Mouse (Mus musculus) forebrain, embryonic 10.5 days (tissue): ENCODE measurements around the gene Wrap53. TPM values are rescaled to one million over a fixed set of nuclear protein-coding genes. Genes with fewer than 3 reads are reported as not detected.

Source experiments
- DNase-seq: peaks from one replicate; pipeline ENCODE4 v3.0.0-alpha.2; 2017; ENCODE audit warnings: low spot score; ENCODE audit errors: extremely low spot score
- H3K27ac ChIP-seq: fragments of 300-500 bp; sonication (generic); 2 replicates; pipeline ENCODE4 v1.5.1; 2016; ENCODE audit warnings: mild to moderate bottlenecking
- H3K27me3 ChIP-seq: fragments of 300-500 bp; sonication (generic); 2 replicates; pipeline ENCODE4 v1.6.1; 2016; ENCODE audit warnings: mild to moderate bottlenecking; ENCODE audit not compliant: poor library complexity, severe bottlenecking
- H3K36me3 ChIP-seq: fragments of 300-500 bp; sonication (generic); replicated peaks from 2 replicates; pipeline ENCODE4 v1.6.1; 2016; ENCODE audit warnings: mild to moderate bottlenecking, moderate library complexity
- H3K4me1 ChIP-seq: fragments of 300-500 bp; sonication (generic); 2 replicates; pipeline ENCODE4 v1.6.1; 2016
- H3K4me3 ChIP-seq: fragments of 300-500 bp; sonication (generic); 2 replicates; pipeline ENCODE4 v1.5.1; 2016; ENCODE audit warnings: mild to moderate bottlenecking, moderate library complexity
- H3K9me3 ChIP-seq: fragments of 300-500 bp; sonication (generic); 2 replicates; pipeline ENCODE4 v1.6.1; 2016; ENCODE audit warnings: mild to moderate bottlenecking, moderate library complexity
- WGBS: fragments of 180-500 bp; shearing (Covaris S2); methylation state at CpG from one replicate; pipeline ENCODE4 v1.1.7; 2016; 5-methylcytosine and 5-hydroxymethylcytosine counted together
- polyA plus RNA-seq: library from polyadenylated mRNA; unstranded; fragments of >200 nt; fragmentation: Nextera tagmentation; extraction: Ambion mirVana; gene quantifications from 2 replicates; pipeline ENCODE4 v1.2.1, GENCODE M21; 2016

Wrap53 gene
- polyA plus RNA-seq, 1 experiment from 2014 or later, result 51.1 TPM

DNA sequence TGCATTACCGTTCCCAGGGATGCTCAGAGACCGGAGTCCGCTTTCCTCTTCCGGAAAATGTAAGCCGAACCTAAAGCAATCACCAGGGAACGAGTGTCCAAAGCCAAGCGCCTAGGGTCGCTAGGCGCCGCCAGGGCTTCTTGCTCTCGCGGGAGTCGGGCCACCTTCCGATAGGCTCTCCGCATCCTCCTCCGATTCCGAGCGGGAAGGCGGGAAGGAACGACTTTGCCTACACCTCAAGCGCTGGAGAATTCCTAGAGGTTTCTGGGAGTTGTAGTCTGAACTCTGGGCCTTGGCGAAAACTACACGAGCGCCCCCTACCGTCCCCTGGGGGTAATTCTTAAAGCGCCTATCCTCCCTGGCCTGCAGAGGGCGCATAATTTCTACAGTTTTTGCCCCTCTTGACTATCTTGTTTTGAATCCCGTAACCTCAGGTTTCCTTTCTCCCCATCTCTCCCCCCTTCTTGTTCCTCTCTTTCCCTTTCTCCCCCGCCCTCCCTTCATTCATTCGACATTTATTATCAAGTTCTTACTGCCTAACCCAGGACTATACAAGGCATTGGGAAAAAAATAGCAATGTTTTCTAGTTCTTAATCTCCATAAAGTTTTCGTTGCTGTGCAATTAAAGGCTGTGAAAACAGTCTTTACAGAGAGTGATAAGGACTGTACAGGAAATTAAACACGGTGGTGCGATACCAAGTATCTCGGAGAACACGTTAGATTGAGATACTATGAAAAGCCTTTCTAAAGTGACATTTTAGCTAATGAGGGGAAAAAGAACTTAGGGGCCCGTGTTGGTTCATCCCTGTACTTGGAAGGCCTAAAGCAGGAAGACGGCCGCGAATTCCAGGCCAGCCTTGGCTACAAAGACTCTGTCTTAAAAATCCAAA lies 682 bp downstream of the Wrap53 start:
- peak overlapping the region; percentile 94 for H3K27ac ChIP-seq
- peaks cover 63% of the 10 kb centered on the region for H3K4me1 ChIP-seq
- peaks cover 52% of the 10 kb centered on the region for H3K36me3 ChIP-seq
- 3% methylated on average over 39 of the region's 39 CpGs for WGBS
- H3K9me3 ChIP-seq, result no peaks in the 10 kb centered on the region
- H3K4me3 ChIP-seq, result peak overlapping the region; percentile 89
- DNase-seq, result peak; percentile 98
- no peaks in the 10 kb centered on the region for H3K27me3 ChIP-seq

DNA sequence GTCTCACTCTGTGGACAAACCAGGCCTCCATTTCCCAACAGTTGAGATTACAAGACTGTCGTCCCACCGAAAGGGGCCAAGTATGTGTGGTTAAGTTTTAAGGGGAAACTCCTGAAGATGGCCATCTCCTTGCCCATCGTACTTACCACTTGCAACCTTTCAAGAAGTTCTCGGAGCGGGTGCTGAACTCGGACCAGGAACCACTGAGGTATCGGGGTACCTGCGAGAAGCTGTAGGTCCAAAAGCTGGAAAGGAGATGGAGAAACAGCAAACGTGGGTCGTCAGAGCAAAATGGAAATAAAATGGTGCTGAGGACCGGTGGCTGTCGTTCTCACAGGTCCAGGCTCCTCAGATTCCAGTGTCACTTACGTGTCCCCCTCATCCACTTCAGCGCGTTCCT lies 1.8 kb downstream of the Wrap53 start:
- peaks cover 58% of the 10 kb centered on the region for H3K4me1 ChIP-seq
- WGBS, result 15% methylated on average over 15 of the region's 15 CpGs
- H3K36me3 ChIP-seq, result peaks cover 52% of the 10 kb centered on the region
- no peak for DNase-seq
- H3K4me3 ChIP-seq, result peak overlapping the region; percentile 89
- H3K9me3 ChIP-seq, result no peaks in the 10 kb centered on the region
- peak overlapping the region; percentile 94 for H3K27ac ChIP-seq
- H3K27me3 ChIP-seq, result no peaks in the 10 kb centered on the region

DNA sequence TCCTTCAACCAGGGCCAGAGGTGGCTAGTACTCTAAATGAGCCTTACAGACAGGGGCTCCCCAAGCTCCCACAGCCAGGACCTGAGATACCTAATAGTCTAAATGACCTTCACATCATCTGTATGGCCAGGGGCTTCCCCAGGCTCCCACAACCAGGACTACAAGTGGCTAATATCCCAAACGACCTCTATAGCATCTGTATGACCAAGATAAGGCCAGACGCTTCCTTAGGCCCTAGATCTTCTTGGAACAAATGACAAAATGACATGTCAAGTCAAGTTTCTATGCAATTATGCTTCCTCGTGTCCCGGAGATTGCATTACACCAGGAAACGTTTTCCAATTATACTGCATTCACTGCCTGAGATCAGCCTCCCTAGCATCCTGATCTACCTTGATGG lies 3.7 kb downstream of the Wrap53 start:
- Histone ChIP-seq H3K27me3 (no peaks in the 10 kb centered on the region), H3K4me1 (peaks cover 43% of the 10 kb centered on the region), H3K36me3 (peaks cover 64% of the 10 kb centered on the region), H3K9me3 (no peaks in the 10 kb centered on the region), H3K27ac (no peak overlapping the region), H3K4me3 (0 out of 2 replicates have a peak overlapping the region, but pooled peaks have one; percentile 89)
- 83% methylated on average over 5 of the region's 5 CpGs for WGBS
- no peak for DNase-seq

DNA sequence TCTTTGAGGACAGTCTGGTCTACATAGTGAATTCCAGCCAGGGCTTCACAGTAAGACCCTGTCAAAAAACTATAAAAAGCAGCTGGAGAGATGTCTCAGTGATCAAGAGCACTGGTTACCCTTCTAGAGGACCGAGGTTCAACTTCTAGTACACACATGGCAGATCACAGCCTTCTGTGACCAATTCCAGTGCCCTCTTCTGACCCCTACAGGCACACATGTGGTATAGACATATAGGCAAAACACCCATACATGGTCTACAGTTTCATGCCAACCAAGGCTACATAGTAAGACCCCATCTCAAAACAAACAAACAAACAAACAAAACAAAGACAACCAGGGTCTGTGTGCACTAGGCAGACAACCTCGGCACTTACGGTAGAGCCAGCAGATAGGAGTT lies 4.8 kb downstream of the Wrap53 start:
- WGBS, result 74% methylated on average over 3 of the region's 3 CpGs
- no peak for DNase-seq

DNA sequence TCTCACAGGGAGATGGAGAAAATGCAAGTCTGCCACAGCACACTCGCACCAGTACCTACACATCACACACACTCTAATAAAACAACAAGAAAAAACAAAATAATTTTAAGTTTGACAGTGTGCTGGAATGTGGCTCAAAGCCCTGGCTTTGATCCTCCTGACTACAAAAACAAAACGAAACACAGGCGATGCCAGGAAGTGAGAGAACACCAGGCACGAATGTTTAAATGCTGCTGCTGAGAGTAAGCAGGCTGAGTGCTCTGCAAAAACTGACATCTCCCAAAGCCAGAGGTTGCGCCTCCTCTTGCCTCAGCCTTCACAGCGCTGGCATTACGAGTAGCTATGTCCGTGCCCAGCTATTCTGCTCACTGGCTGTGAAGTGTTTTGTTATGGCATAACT lies 14.9 kb downstream of the Wrap53 start:
- no peak overlapping the region for H3K4me3 ChIP-seq
- peaks cover 91% of the 10 kb centered on the region for H3K36me3 ChIP-seq
- peaks cover 60% of the 10 kb centered on the region for H3K4me1 ChIP-seq
- 83% methylated on average over 8 of the region's 8 CpGs for WGBS
- H3K9me3 ChIP-seq, result no peaks in the 10 kb centered on the region; the same call in 1 of the 2 replicates
- peaks cover 27% of the 10 kb centered on the region for H3K27me3 ChIP-seq
- DNase-seq, result no peak
- H3K27ac ChIP-seq, result no peak overlapping the region

More for the DNA sequence above, 4.8 kb downstream of the Wrap53 start:
- peaks cover 75% of the 10 kb centered on the region for H3K36me3 ChIP-seq
- no peak overlapping the region for H3K4me3 ChIP-seq
- H3K27ac ChIP-seq, result no peak overlapping the region
- no peaks in the 10 kb centered on the region for H3K9me3 ChIP-seq
- no peaks in the 10 kb centered on the region for H3K27me3 ChIP-seq
- peaks cover 43% of the 10 kb centered on the region for H3K4me1 ChIP-seq

DNA sequence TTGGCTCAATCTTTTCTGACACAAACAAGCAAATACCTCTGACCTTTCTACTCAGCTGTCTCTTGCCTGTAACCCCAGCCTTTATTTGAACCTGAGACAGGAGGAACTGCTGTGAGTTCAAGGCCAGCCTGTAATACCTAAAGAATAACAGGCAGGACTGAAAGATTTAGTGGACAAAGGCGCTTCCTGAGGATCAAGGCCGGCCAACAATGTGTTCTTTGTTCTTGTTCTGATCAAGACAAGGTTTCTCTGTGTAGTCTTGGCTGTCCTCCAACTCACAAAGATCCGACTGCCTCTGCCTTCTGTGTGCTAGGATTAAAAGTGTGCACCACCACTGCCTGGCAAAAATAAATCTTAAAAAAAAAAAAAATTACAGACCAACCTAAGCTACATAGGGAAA lies 15.7 kb downstream of the Wrap53 start:
- H3K27ac ChIP-seq, result peak overlapping the region; percentile 68
- no peak for DNase-seq
- H3K27me3 ChIP-seq, result peaks cover 27% of the 10 kb centered on the region
- 56% methylated on average over 3 of the region's 3 CpGs for WGBS
- H3K36me3 ChIP-seq, result peaks cover 84% of the 10 kb centered on the region
- H3K4me1 ChIP-seq, result peaks cover 67% of the 10 kb centered on the region
- no peaks in the 10 kb centered on the region; the same call in 1 of the 2 replicates for H3K9me3 ChIP-seq
- H3K4me3 ChIP-seq, result no peak overlapping the region

DNA sequence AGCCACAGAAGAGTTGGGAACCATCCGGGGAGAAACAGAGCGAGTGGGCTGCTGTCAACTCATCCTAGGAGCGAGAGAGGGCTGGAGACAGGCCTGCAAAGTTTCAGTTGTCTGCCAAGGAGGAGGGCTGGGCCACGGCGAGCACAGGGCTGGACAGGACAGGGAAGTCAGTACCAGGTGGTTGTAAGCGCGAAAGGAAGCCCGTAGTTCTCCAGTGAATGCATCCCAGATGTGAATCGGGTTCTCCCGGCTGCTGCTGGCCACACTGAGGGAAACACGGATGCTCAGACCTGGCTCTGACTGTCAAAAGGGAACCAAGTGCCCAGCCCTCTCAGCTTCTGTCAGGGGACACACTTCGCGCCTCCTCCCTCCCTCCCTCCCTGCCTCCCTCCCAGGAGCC lies 16.7 kb downstream of the Wrap53 start:
- Histone ChIP-seq H3K4me3 (no peak overlapping the region), H3K9me3 (no peaks in the 10 kb centered on the region; the same call in 1 of the 2 replicates), H3K4me1 (peaks cover 78% of the 10 kb centered on the region), H3K27ac (peak overlapping the region; percentile 68), H3K36me3 (peaks cover 75% of the 10 kb centered on the region), H3K27me3 (peaks cover 35% of the 10 kb centered on the region)
- 79% methylated on average over 13 of the region's 13 CpGs for WGBS
- DNase-seq, result no peak

DNA sequence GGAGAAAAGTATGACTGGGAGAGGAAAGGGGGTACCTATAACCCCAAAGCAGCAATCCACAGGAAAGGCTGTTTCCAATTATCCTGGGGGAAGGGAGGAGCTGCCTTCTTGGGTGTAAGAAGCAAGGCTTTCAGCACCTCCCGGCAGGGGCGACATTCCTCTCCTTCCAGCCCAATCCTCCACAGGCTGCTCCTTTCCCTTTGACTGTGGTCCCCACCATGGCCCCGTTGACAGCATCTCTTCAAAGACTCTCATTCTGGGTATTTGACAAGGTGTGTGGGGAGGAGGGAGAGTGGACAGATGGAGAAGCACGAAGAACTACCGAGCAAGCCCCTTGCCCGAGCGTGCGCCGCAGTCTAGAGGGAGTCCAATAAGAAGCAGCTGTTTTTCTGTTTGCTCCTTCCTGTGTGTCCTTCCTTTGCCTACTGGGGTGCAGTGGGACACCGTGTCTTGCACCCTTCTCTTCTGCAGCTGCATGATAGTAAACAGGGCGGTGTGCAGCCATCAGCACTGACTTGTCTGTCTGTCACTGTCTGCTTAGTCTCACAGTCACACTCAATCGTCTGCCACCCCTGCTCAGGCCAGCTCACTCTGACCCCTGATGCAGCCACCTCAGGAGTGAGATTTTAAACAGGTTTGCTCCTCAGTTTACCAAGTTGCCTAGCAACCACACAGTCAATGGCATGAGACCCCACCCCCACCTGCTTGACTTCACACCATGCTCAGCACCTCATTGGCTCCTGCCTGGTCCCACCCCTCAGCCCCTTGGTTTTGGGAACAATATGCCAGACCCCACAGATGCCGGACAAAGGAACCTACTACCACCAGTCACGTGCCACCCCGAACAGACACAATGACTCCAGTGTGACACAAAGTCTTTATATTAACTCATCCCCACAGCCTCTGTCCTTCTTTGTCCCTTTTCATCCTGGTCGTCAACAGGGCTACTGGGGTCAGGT lies 18.9 kb downstream of the Wrap53 start:
- H3K27ac ChIP-seq, result peak overlapping the region; percentile 95
- H3K9me3 ChIP-seq, result no peaks in the 10 kb centered on the region; the same call in 1 of the 2 replicates
- peaks cover 61% of the 10 kb centered on the region for H3K36me3 ChIP-seq
- peaks cover 56% of the 10 kb centered on the region for H3K27me3 ChIP-seq
- WGBS, result 16% methylated on average over 16 of the region's 16 CpGs
- DNase-seq, result peak; percentile 72
- peaks cover 96% of the 10 kb centered on the region for H3K4me1 ChIP-seq
- peak overlapping the region; percentile 84 for H3K4me3 ChIP-seq

DNA sequence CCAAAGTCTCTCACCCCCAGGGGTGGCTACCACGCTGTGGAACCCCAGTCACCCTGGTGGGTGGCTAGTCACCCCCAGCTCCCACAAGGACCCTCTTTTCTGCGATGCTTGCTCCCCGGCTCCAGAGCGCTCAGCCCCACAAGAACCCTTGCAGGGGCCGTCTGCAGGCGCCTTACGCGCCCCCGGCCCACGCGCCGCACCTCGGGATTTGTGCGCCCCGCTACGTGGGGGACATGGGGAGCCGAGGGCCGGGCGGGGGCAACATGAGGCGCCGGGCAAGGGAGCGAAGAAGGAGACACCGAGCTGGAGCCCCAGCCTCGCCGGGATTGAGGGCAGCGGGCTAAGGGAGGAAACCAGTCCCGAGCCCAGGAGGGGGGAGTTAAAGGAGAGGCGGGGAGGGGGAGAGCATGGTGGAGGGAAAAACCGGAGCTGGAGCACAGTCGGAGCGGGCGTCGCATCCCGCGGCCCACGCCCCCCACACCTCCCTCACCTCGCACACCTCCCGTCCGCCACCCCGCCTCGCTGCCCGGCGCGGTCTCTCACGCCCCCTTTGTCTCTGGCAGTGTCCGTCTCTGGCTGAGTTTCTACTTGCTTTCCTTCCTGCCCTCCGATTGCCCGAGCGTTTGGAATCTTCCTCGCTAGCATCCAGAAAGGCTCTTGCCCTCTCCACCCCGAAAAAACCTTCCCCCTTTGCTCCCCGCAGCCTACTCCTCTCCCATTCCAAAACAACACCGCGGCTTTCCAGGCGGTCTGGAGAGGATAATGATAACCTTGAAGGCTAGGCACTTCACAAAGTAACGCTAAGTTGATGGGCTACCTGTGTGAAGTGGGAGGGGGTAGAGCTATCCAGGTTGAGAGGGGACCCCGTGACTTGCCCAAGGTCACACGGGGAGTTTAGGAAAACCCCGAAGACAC lies 19.9 kb downstream of the Wrap53 start, which contains the start of gene Efnb3:
Gene Efnb3, minus strand, starts transcription at position 355 of the 915 bp plus-strand sequence.
- peaks cover 62% of the 10 kb centered on the region for H3K27me3 ChIP-seq
- 1% methylated on average over 57 of the region's 59 CpGs for WGBS
- H3K9me3 ChIP-seq, result no peaks in the 10 kb centered on the region; the same call in 1 of the 2 replicates
- peaks cover 61% of the 10 kb centered on the region for H3K36me3 ChIP-seq
- peak; percentile 79 for DNase-seq
- H3K4me3 ChIP-seq, result peak within 1 kb of the TSS; percentile 84
- H3K27ac ChIP-seq, result peak within 1 kb of the TSS; percentile 95
- peaks cover 99% of the 10 kb centered on the region for H3K4me1 ChIP-seq

DNA sequence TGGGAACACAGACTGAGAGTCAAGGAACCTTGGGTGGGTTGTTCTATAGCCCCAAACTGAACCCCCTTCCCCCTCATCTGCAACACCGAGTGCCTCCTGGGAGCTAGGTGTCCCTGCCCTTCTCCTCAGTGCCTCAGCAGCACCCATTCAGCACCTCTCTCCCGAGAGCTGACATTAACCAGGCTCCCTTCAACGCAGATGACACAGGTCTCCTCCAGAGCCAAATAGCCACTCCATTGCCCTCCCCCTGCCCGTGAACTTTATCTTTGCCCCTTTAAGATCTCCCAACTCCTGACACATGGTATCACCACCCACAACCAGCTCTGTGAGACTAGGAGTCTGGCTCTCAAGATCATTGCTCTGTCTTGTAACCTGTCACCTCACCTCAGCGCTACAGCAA lies 20.9 kb downstream of the Wrap53 start:
- WGBS, result 16% methylated on average over 5 of the region's 5 CpGs
- Histone ChIP-seq H3K27ac (peak overlapping the region; percentile 95), H3K4me1 (peaks cover 99% of the 10 kb centered on the region)

DNA sequence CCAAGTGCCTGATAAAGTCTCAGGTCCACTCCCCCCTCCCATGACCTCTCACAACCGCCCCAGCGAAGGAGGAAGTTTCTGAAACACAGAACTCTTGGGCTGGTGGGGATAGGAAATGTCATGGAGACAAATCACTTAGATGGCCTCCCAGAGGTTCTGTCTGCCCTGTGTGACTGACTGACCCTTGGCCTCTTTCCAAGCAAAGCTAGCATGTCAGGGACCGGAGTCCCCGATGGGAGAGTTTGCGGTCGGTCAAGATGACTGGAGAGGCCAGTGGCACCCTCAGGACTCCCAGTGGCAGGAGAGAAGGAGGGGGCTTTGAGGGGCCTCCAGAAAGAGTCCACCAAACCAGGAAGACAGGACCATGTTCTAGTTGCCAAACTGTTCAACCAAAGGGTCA lies 21.3 kb downstream of the Wrap53 start:
- Histone ChIP-seq H3K36me3 (peaks cover 58% of the 10 kb centered on the region), H3K9me3 (no peaks in the 10 kb centered on the region; the same call in 1 of the 2 replicates), H3K4me1 (peaks cover 99% of the 10 kb centered on the region), H3K27ac (peak overlapping the region; percentile 95), H3K27me3 (peaks cover 62% of the 10 kb centered on the region), H3K4me3 (peak overlapping the region; percentile 84)
- no peak for DNase-seq
- WGBS, result 67% methylated on average over 6 of the region's 6 CpGs

More for the DNA sequence above, 20.9 kb downstream of the Wrap53 start:
- H3K4me3 ChIP-seq, result peak overlapping the region; percentile 84
- peaks cover 61% of the 10 kb centered on the region for H3K36me3 ChIP-seq
- DNase-seq, result no peak
- H3K9me3 ChIP-seq, result no peaks in the 10 kb centered on the region; the same call in 1 of the 2 replicates
- H3K27me3 ChIP-seq, result peaks cover 62% of the 10 kb centered on the region
